In the genomic region with DNA sequence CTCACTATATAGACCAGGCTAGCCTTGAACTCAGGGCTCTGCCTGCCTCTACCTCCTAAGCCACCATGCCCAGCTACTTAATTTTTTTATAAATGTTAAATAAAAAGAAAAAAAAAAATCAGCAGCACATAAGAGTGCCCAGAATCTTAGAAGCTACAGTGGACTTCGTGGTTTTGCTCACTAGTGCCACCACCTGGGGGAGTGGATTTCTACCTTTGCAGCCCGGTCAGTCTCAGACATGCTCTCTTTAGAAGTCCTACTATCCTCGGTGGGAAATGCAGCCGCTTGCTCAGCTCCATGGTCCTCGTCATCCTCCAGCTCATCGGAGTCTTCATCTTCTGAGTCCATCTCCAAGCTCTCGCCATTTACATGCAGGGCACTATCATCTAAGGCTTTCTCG, we compare ENCODE assay signal across 8 mouse cellular contexts. TPM values are rescaled to one million over a fixed set of nuclear protein-coding genes. Genes with fewer than 3 reads are reported as not detected.
DNase-seq lines count a peak whose midpoint lies in the region; ATAC-seq and TF ChIP-seq lines count a peak whose summit lies in the region.

No protein-coding gene starts in this region.

- TF ChIP-seq POLR2A in CH12.LX (IDR thresholded peaks at IDR 0.05; ENCODE audit: low read depth, low read length): no peak

- H3K4me2 ChIP-seq in intestine, postnatal 0 days (replicated peaks; ENCODE audit: low read depth): no peak overlapping the region
- H3K4me2 ChIP-seq in intestine, embryonic 16.5 days (ENCODE audit: low read depth, low read length): no peak overlapping the region
- H3K4me2 ChIP-seq in CH12.LX (ENCODE audit: insufficient read depth, low read depth, poor library complexity, severe bottlenecking): no peak overlapping the region
- no peak overlapping the region for H3K4me2 ChIP-seq in neural tube, embryonic 15.5 days

- no peak overlapping the region for H3K9ac ChIP-seq in intestine, postnatal 0 days (ENCODE audit: low read depth, low read length)
- no peak overlapping the region for H3K9ac ChIP-seq in intestine, embryonic 16.5 days (ENCODE audit: low read depth, low read length)
- H3K9ac ChIP-seq in CH12.LX (ENCODE audit: insufficient read depth, low read depth): no peak overlapping the region
- H3K9ac ChIP-seq in neural tube, embryonic 15.5 days (replicated peaks): no peak overlapping the region

- no peaks in the 10 kb centered on the region for H3K4me1 ChIP-seq in intestine, postnatal 0 days (replicated peaks; ENCODE audit: control insufficient read depth, insufficient read depth, low read length)
- H3K4me1 ChIP-seq in intestine, embryonic 16.5 days (ENCODE audit: control insufficient read depth, insufficient read depth, low read length): no peaks in the 10 kb centered on the region
- H3K4me1 ChIP-seq in CH12.LX (ENCODE audit: control insufficient read depth in 1 of 2, insufficient read depth in 2 of 2): no peaks in the 10 kb centered on the region
- no peaks in the 10 kb centered on the region for H3K4me1 ChIP-seq in neural tube, embryonic 15.5 days

- no peak overlapping the region for H3K27ac ChIP-seq in intestine, postnatal 0 days (ENCODE audit: low read depth, low read length)
- H3K27ac ChIP-seq in intestine, embryonic 16.5 days (ENCODE audit: low read length): no peak overlapping the region
- H3K27ac ChIP-seq in CH12.LX (ENCODE audit: insufficient read depth, low read depth): no peak overlapping the region
- no peak overlapping the region for H3K27ac ChIP-seq in neural tube, embryonic 15.5 days (replicated peaks)

- no peak for TF ChIP-seq RAD21 in CH12.LX (IDR thresholded peaks at IDR 0.05; ENCODE audit: low read depth, low read length)

- dilution Hi-C loops in CH12.LX (cut with MboI; ENCODE audit: extremely low pct_ligation_motif_present, extremely low pct_unique_long_range_greater_than_20kb, low sequenced_read_pairs): no loop called here

- TF ChIP-seq EP300 in CH12.LX (IDR thresholded peaks at IDR 0.05; ENCODE audit: low read length): no peak

- H3K27me3 ChIP-seq in intestine, postnatal 0 days (replicated peaks; ENCODE audit: control insufficient read depth, insufficient read depth, low read length): no peaks in the 10 kb centered on the region
- H3K27me3 ChIP-seq in intestine, embryonic 16.5 days (replicated peaks; ENCODE audit: control insufficient read depth, insufficient read depth, low read length): no peaks in the 10 kb centered on the region
- no peaks in the 10 kb centered on the region for H3K27me3 ChIP-seq in CH12.LX (replicated peaks)
- H3K27me3 ChIP-seq in splenic B cell, adult 2 months (ENCODE audit: control insufficient read depth, insufficient read depth, low read length, poor library complexity, severe bottlenecking): no peaks in the 10 kb centered on the region
- no peaks in the 10 kb centered on the region for H3K27me3 ChIP-seq in neural tube, embryonic 15.5 days (replicated peaks)

- no peaks in the 10 kb centered on the region for H3K9me3 ChIP-seq in intestine, postnatal 0 days (ENCODE audit: control insufficient read depth)
- no peaks in the 10 kb centered on the region for H3K9me3 ChIP-seq in intestine, embryonic 16.5 days (ENCODE audit: control insufficient read depth, low read length)
- H3K9me3 ChIP-seq in CH12.LX (replicated peaks; ENCODE audit: low read length): no peaks in the 10 kb centered on the region
- no peaks in the 10 kb centered on the region for H3K9me3 ChIP-seq in neural tube, embryonic 15.5 days (replicated peaks)

- TF ChIP-seq CTCF in intestine, postnatal 0 days (IDR thresholded peaks at IDR 0.05; ENCODE audit: low read depth): peak; percentile 60
- TF ChIP-seq CTCF in CH12.LX (conservative IDR thresholded peaks at IDR 0.05 in 1 of 2, IDR thresholded peaks at IDR 0.05 in 1 of 2; ENCODE audit: low read depth in 2 of 2, low read length in 2 of 2): peak in 1 of 2 experiments; percentile 59; a peak in 3 of 4 replicates

- in situ Hi-C loops in CH12.LX (cut with MboI; ENCODE audit: low pct_ligation_motif_present, low pct_unique_long_range_greater_than_20kb, low sequenced_read_pairs): no loop called here

- ATAC-seq in intestine, postnatal 0 days: no peak
- no peak for ATAC-seq in intestine, embryonic 16.5 days
- peak; percentile 47; the same call in 1 of the 2 replicates for ATAC-seq in common myeloid progenitor, adult 5-6 weeks (replicated peaks; ENCODE audit: low read depth, poor library complexity, severe bottlenecking)
- ATAC-seq in neural tube, embryonic 15.5 days (ENCODE audit: low FRiP score): no peak

- WGBS in intestine, postnatal 0 days: 86% methylated on average over 8 of the region's 8 CpGs
- WGBS in intestine, embryonic 16.5 days: 85% methylated on average over 8 of the region's 8 CpGs
- 90% methylated on average over 8 of the region's 8 CpGs for WGBS in neural tube, embryonic 15.5 days

- H3K36me3 ChIP-seq in intestine, postnatal 0 days (ENCODE audit: control insufficient read depth, insufficient read depth): peaks cover 37% of the 10 kb centered on the region
- H3K36me3 ChIP-seq in intestine, embryonic 16.5 days (ENCODE audit: control insufficient read depth, insufficient read depth, low read length): peaks cover 5% of the 10 kb centered on the region
- peaks cover 22 to 79% of the 10 kb centered on the region in 2 experiments for H3K36me3 ChIP-seq in CH12.LX (replicated peaks in 1 of 2; ENCODE audit: control insufficient read depth in 1 of 2, insufficient read depth in 1 of 2, low read length in 1 of 2)
- peaks cover 8% of the 10 kb centered on the region for H3K36me3 ChIP-seq in splenic B cell, adult 2 months (ENCODE audit: control insufficient read depth, insufficient read depth, low read length, poor library complexity, severe bottlenecking)
- peaks cover 42% of the 10 kb centered on the region for H3K36me3 ChIP-seq in neural tube, embryonic 15.5 days

- no peak overlapping the region for H3K4me3 ChIP-seq in intestine, postnatal 0 days (ENCODE audit: low read depth, low read length)
- H3K4me3 ChIP-seq in intestine, embryonic 16.5 days (ENCODE audit: low read length): no peak overlapping the region
- no peak overlapping the region for H3K4me3 ChIP-seq in CH12.LX (replicated peaks in 1 of 3; ENCODE audit: low read depth in 2 of 3, low read length in 2 of 3, poor library complexity in 1 of 3)
- H3K4me3 ChIP-seq in neural tube, embryonic 15.5 days (replicated peaks): no peak overlapping the region

- H3K79me2 ChIP-seq in CH12.LX (replicated peaks; ENCODE audit: control insufficient read depth, extremely low read depth, insufficient read depth, poor library complexity, severe bottlenecking): no peaks in the 10 kb centered on the region

- peak; percentile 60 for DNase-seq in 416B (ENCODE audit: low read depth)
- peak; percentile 21 for DNase-seq in CH12.LX (ENCODE audit: extremely low read depth)
- peak; percentile 45 for DNase-seq in splenic B cell, adult 2 months (ENCODE audit: low read depth, low spot score)
- no peak for DNase-seq in heart, adult 8-10 months (ENCODE audit: low spot score)

TF ChIP-seq in CH12.LX, 34 proteins besides CTCF, POLR2A, EP300 and RAD21:
- no peak for TF ChIP-seq MAZ (IDR thresholded peaks at IDR 0.05; ENCODE audit: low read depth, low read length)
- no peak for TF ChIP-seq UBTF (IDR thresholded peaks at IDR 0.05; ENCODE audit: low read depth, low read length)
- TF ChIP-seq JUND (conservative IDR thresholded peaks at IDR 0.05; ENCODE audit: low read depth, low read length): no peak
- no peak for TF ChIP-seq ELF1 (IDR thresholded peaks at IDR 0.05; ENCODE audit: low read depth, low read length)
- no peak for TF ChIP-seq MEF2A (IDR thresholded peaks at IDR 0.05; ENCODE audit: borderline replicate concordance, low read depth, low read length)
- TF ChIP-seq MAX (IDR thresholded peaks at IDR 0.05; ENCODE audit: low read length): no peak
- no peak for TF ChIP-seq JUN (IDR thresholded peaks at IDR 0.05; ENCODE audit: insufficient read depth, low read depth, low read length)
- no peak for TF ChIP-seq ZKSCAN1 (IDR thresholded peaks at IDR 0.05; ENCODE audit: borderline replicate concordance, low read depth, low read length)
- no peak for TF ChIP-seq RCOR1 (conservative IDR thresholded peaks at IDR 0.05; ENCODE audit: low read depth, low read length)
- TF ChIP-seq BHLHE40 (IDR thresholded peaks at IDR 0.05; ENCODE audit: low read depth, low read length): no peak
- TF ChIP-seq HCFC1 (IDR thresholded peaks at IDR 0.05; ENCODE audit: low read depth, low read length): no peak
- TF ChIP-seq TCF12 (IDR thresholded peaks at IDR 0.05; ENCODE audit: low read depth, low read length): no peak
- TF ChIP-seq IRF4 (IDR thresholded peaks at IDR 0.05; ENCODE audit: low read depth, low read length): no peak
- TF ChIP-seq TBP (conservative IDR thresholded peaks at IDR 0.05; ENCODE audit: low read depth, low read length): no peak

RNA-seq across cellular contexts. Expression of a gene that starts 56.4 kb away (rescaled TPM):
- 19.8 and 21.6 TPM in 2 replicates for polyA plus RNA-seq in intestine, postnatal 0 days (2015; fragmentation: Nextera tagmentation; extraction: Ambion mirVana)
- polyA plus RNA-seq in intestine, embryonic 16.5 days (2015; fragmentation: Nextera tagmentation; extraction: Ambion mirVana): 51.7 and 56.0 TPM in 2 replicates
- total RNA-seq in CH12.LX (2012; rRNA removed) (27.2 and 30.4 TPM in 2 replicates), CH12.LX (2014; rRNA removed) (21.4 and 25.5 TPM in 2 replicates)
- 30.7 and 33.4 TPM in 2 replicates for polyA plus RNA-seq in CH12.LX (2012; ENCODE audit: insufficient read length, low read depth)
- total RNA-seq in common myeloid progenitor, adult 5-6 weeks (2017): 83.6 and 139 TPM in 2 replicates
- polyA plus RNA-seq in neural tube, embryonic 15.5 days (2015; fragmentation: Nextera tagmentation; extraction: Ambion mirVana): 75.0 and 76.4 TPM in 2 replicates
- total RNA-seq in heart, adult 8-10 months (2022): 10 to 100 TPM; 26.9 to 35.6 (median 31.4) TPM
